Mouse (Mus musculus): Measurements from ENCODE around the gene Usp49.
"Not testable (repeated sequence)": the region's sequence is repeated elsewhere in the genome, so short reads cannot be mapped to it uniquely, and the experiment has no call there.

Gene Usp49

GRCm38 (mm10) chr17:47630678-47631065 is at the start of gene Usp49:
Usp49 (plus strand) TSS chr17:47630690.
- DNase-seq (ENCODE audit: low spot score in 2 of 2) = no peak

GRCm38 (mm10) chr17:47580962-47581361 is 49.5 kb upstream of the Usp49 start:
- no peak for DNase-seq (ENCODE audit: low spot score in 2 of 2)

GRCm38 (mm10) chr17:47588517-47588916 is 42.0 kb upstream of the Usp49 start:
- DNase-seq (ENCODE audit: low spot score in 2 of 2) = no peak

- no peak for DNase-seq (ENCODE audit: low spot score in 2 of 2)
Observed at GRCm38 (mm10) chr17:47591073-47591472, 39.4 kb upstream of the Usp49 start.

- DNase-seq (ENCODE audit: low spot score in 2 of 2) = peak; percentile 89
Observed at GRCm38 (mm10) chr17:47593215-47593853, 37.2 kb upstream of the Usp49 start.

- DNase-seq (ENCODE audit: low spot score in 2 of 2) = no peak
Observed at GRCm38 (mm10) chr17:47593854-47594182, 36.7 kb upstream of the Usp49 start.

GRCm38 (mm10) chr17:47594183-47594968 is 36.1 kb upstream of the Usp49 start:
- DNase-seq (ENCODE audit: low spot score in 2 of 2) = no peak

GRCm38 (mm10) chr17:47594969-47595247 is 35.6 kb upstream of the Usp49 start:
- no peak for DNase-seq (ENCODE audit: low spot score in 2 of 2)

GRCm38 (mm10) chr17:47595248-47596161 is 35.0 kb upstream of the Usp49 start:
- no peak for DNase-seq (ENCODE audit: low spot score in 2 of 2)

- DNase-seq (ENCODE audit: low spot score in 2 of 2) = no peak
Observed at GRCm38 (mm10) chr17:47596162-47596838, 34.2 kb upstream of the Usp49 start.

GRCm38 (mm10) chr17:47596839-47597164 is 33.7 kb upstream of the Usp49 start:
- no peak for DNase-seq (ENCODE audit: low spot score in 2 of 2)

- DNase-seq (ENCODE audit: low spot score in 2 of 2) = no peak
Observed at GRCm38 (mm10) chr17:47597261-47597660, 33.2 kb upstream of the Usp49 start.

GRCm38 (mm10) chr17:47597838-47598579 is 32.5 kb upstream of the Usp49 start:
- DNase-seq (ENCODE audit: low spot score in 2 of 2) = peak in 1 of 2 experiments; percentile 31

- DNase-seq (ENCODE audit: low spot score in 2 of 2) = not testable (repeated sequence)
Observed at GRCm38 (mm10) chr17:47598580-47599304, 31.7 kb upstream of the Usp49 start.

GRCm38 (mm10) chr17:47599511-47600297 is 30.8 kb upstream of the Usp49 start:
- DNase-seq (ENCODE audit: low spot score in 2 of 2) = no peak

GRCm38 (mm10) chr17:47600601-47601388 is 29.7 kb upstream of the Usp49 start:
- DNase-seq (ENCODE audit: low spot score in 2 of 2) = no peak

GRCm38 (mm10) chr17:47601389-47601755 is 29.1 kb upstream of the Usp49 start:
- DNase-seq (ENCODE audit: low spot score in 2 of 2) = no peak

- DNase-seq (ENCODE audit: low spot score in 2 of 2) = no peak
Observed at GRCm38 (mm10) chr17:47602289-47602688, 28.2 kb upstream of the Usp49 start.

GRCm38 (mm10) chr17:47606220-47606619 is 24.3 kb upstream of the Usp49 start:
- no peak for DNase-seq (ENCODE audit: low spot score in 2 of 2)
